Mouse (Mus musculus) adrenal gland, adult 2 months (tissue): ENCODE results near the gene Sgsm2. TPM values are rescaled to one million over a fixed set of nuclear protein-coding genes. Genes with fewer than 3 reads are reported as not detected.

Experiments
- DNase-seq: peaks from one replicate; pipeline ENCODE4 v3.0.0; 2021
- polyA plus RNA-seq: library from polyadenylated mRNA; depleted of rRNA; stranded (reverse); fragments of >200 nt; gene quantifications from 2 replicates; pipeline ENCODE4 v1.2.3, GENCODE M21; 2012
- total RNA-seq, 2 experiments: library from RNA; stranded (reverse); gene quantifications; 2 replicates each; pipeline ENCODE4 v1.2.3; 2021

Gene Sgsm2
- total and polyA plus RNA-seq, 3 experiments: 21.8 to 35.2 (median 24.4) TPM

GRCm38 (mm10) chr11:74841366-74841765 is 55.5 kb downstream of the Sgsm2 start:
- peak; percentile 80 for DNase-seq

DNA sequence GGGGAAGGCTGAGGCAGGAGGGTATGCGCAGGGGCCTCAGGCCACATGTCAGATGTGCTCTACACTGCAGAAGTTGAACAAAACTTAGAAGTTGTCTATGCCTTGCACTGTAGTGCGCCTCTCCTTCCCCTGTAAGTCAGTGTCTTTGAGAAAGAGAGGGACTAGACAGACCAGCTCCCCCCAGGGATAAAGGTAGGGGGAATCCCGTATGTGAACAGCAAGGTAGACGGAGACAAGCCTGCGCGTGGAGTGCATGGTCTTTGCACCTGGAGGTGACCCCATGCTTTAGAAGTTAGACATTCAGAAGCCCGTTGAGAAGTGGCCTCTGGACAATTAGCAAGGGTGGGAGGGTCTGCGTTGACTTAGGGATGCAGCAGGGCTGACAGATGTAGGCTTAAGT is 56.1 kb downstream of the Sgsm2 start:
- DNase-seq: no peak

DNA sequence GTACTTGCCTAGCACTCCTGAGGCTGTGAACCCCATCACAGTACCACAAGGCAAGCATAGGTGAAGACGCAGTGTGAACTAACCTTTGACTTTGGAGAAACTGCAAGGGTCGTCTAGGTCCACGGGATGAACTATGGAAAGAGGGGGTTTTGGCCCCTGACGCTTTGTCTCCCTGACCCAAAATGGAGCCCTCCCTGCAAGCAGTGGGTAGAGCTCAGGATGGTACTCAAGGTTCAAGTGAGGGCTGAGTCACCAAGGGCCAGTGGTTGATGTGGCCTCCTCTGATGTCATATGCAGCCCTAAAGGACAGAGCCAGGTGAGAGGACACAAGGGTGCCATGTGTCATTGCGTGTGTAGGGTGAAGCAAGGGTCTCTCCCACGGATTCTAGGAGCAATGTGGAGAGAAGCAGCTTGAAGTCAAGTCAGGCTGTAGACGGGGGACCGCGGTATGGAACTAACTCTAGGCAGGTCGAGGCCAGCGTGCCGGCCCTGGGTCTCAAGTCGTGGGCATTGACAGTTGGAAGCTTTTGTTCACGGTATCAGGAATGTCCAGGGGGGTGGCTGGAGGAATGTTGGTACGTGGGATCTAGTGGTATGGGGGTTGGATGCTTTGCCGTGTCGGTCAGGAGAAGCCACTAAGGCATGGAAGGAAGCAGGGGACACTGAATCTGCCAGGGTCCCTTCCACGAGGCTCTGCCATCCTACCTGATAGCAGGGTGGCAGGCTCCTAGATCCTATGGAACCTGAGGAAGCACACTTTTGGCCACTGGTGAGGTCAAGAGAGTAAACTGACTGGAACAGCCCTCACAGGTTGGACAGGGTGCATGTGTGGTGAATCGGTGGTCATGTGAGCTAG is 56.8 kb downstream of the Sgsm2 start:
- peak; percentile 43 for DNase-seq

- DNase-seq: peak; percentile 64
Observed at GRCm38 (mm10) chr11:74838971-74839370, 57.9 kb downstream of the Sgsm2 start.

- peak; percentile 97 for DNase-seq
Observed at GRCm38 (mm10) chr11:74838441-74838840, 58.4 kb downstream of the Sgsm2 start.

- DNase-seq: peak; percentile 97
Observed at GRCm38 (mm10) chr11:74837694-74838431, 59.0 kb downstream of the Sgsm2 start.

- DNase-seq: no peak
Observed at GRCm38 (mm10) chr11:74837056-74837693, 59.7 kb downstream of the Sgsm2 start.

GRCm38 (mm10) chr11:74836225-74837055 is 60.4 kb downstream of the Sgsm2 start:
- peak; percentile 18 for DNase-seq

GRCm38 (mm10) chr11:74835593-74836224 is 61.2 kb downstream of the Sgsm2 start:
- peak; percentile 5 for DNase-seq

DNA sequence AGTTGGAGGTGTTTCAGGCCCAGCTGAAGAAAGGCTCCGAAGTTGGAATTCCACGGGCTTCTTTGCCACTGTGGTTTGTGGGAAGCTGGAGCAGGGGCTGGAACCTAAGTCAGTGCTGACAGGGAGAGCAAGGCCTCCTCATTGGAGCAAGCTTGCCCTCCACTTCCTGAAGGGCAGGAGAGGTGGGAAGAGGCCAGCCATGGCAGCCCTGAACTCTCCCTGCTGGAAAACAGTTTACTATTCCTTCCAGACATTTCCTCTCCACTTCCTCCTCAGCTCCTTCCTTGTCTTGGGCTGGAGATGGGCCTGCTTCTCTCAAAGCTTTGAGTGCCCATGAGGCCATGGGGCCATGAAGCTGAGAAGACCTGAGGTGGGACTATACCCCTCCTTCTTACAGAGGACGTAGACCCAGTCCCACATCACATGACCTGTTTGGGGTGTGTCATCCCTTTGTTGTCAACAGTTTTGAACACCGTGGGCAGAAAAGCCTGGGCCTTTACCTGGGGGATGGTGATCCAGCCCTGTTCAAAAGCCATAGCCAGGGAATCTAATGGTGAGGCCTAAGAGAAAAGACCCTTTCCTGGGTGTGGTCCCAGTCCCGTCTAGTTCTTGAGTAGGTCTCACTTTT is 62.1 kb downstream of the Sgsm2 start:
- peak; percentile 36 for DNase-seq

DNA sequence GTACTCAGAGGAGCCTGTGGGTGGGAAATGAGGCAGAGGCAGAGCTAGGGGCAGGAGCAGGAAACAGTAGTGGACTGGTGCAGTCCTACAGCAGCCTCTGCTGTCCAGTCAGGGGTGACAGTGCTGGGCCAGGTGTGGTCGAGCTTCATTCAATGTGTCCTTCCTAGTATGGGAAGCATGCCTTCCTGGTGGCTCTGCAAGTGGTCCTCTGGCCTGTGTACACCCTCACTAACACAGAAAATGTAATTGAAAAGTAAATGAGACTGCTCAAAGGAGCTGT is 62.6 kb downstream of the Sgsm2 start:
- no peak for DNase-seq

GRCm38 (mm10) chr11:74833536-74834358 is 63.1 kb downstream of the Sgsm2 start:
- DNase-seq: peak; percentile 89

- DNase-seq: peak; percentile 89
Observed at GRCm38 (mm10) chr11:74832503-74833143, 64.2 kb downstream of the Sgsm2 start.

DNA sequence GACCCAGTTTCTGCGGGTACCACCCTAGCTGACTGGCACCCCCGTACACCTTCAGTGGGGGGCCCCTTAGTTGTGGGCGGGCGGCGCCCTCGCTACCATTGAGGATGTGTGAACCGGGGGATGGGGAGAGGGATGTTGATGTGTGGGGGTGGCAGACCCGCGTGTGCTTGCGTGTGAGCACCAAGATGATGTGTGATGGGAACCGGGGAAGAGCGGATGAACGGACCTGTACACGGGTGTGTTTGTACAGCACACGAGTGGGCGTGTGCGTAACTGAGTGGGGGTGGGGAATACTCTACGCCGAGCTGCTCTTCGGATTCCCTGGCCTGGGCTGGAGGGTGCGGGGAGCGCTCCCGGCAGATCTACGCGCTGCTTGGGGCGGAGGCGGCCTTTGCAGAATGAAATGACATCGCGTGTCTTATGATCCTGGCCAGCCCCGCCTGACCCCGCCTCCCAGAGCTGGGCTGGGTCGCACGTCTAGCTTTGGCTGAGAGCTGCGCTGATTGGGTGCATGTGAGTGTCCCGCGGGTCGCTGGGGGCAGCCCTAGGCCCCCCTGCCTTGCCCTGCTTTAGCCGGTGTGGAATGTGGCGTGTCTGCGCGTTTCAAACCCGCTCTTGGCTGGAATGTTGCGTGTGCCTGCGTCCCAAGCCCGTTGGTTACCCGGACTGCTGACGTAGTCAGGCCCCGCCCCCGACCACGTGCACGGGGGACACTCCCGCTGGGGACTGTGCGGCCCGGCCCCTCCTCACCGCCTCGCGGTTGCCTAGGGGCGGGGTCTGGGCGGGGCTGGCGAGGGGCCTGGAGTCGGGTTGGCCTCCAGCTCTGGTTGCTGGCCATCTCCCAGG is 65.0 kb downstream of the Sgsm2 start:
- DNase-seq: peak; percentile 100

GRCm38 (mm10) chr11:74831191-74831605 is 65.7 kb downstream of the Sgsm2 start:
- peak; percentile 75 for DNase-seq

GRCm38 (mm10) chr11:74830256-74831161 is 66.4 kb downstream of the Sgsm2 start, which contains the start of gene Mnt:
Gene Mnt (plus strand): TSS chr11:74830920.
- DNase-seq: peak; percentile 100

- peak; percentile 91 for DNase-seq
Observed at GRCm38 (mm10) chr11:74829812-74830211, 67.0 kb downstream of the Sgsm2 start.
